Mouse (Mus musculus): ENCODE measurements around the gene Mybbp1a.
"Not testable (repeated sequence)": the region's sequence is repeated elsewhere in the genome, so short reads cannot be mapped to it uniquely, and the experiment has no call there.

Gene Mybbp1a

DNA sequence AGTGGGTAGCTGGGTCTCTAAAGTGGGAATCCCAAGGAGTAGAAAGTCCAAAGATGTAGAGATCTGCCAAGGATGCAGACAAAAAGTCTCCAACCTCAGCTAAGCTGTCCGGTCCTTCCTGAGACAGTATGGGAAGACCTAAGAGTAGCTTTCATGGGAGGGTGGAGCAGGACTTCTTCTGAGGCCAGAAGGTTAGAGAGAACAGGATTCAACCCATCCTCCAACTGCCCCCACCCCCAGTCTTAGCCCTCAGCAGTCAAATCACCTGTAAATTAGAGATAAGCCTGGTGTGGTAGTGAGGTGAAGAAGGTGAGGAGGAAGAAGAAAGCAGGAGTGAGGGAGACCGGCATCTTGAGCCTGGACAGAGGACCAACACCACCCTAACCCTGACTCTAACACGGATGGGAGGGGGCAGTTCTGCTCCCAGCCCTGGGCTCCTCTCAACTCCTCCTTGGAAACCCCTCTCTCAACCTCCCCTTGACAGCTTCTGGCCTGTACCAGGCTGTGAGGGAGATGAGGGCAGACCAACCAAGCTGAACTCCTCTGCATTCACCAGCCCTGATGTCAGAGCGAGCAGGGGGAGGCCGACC is 27.5 kb upstream of the Mybbp1a start:
- no peak for DNase-seq

GRCm38 (mm10) chr11:72415155-72415554 is 26.0 kb upstream of the Mybbp1a start:
- no peak for DNase-seq

DNA sequence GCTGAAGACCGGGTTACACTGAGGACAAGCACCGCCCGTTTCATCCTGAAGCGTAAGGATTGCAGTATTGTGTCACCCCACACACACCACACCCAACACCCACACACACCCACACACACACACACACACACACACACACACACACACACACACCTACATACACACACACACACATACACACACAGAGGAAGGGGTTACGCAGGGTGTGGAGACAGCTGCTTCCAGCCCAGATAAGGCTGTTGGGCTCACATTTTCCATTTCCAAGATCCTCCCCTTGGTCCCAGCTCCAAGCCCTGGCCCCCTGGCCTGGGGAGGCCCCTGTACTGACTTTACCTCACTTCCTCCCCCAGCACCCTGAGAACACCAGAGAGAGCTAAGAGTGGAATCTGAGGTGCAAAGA is 24.5 kb upstream of the Mybbp1a start:
- no peak for DNase-seq

DNA sequence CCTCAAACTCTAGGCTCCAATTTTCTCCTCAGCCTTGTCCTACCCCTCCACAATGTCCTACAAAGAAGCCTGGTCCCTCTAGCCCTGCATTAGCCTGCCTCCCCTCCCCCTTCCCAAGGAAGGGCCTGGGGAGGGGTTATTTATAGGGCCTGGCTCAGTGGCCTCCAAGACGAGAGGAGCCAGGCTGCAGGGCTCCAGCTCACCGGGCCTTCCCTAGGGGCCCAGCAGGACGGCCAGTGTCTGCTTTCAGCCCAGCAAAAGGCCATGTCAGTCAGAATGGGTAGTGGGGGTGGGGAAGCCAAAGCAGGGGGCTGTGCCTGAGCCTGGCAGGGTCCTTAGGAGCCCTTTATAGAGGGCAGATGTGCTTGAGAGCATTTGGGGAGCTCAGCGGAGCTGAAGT is 23.8 kb upstream of the Mybbp1a start:
- no peak for DNase-seq

GRCm38 (mm10) chr11:72418227-72418626 is 22.9 kb upstream of the Mybbp1a start:
- no peak for DNase-seq

DNA sequence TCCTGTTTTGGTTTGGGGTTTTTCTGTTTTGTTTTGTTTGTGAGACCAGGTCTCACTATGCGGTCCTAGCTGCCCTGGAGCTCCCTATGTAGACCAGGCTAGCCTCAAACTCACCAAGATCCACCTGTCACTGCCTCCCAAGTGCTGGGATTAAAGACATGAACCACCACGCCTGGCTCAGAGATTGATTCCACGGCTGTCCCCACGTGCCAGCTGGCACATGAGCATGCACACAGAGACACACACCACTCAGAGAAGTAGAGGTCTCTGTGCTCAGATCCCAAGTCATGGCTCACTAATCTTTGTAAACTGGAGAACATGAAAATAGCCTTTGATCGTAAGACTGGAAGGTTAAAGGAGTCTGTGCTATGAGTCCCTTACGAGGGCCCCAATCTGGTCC is 22.1 kb upstream of the Mybbp1a start:
- no peak for DNase-seq

- no peak for DNase-seq
These were observed 20.6 kb upstream of the Mybbp1a start for GRCm38 (mm10) chr11:72420460-72421122.

- DNase-seq: no peak
These were observed 19.5 kb upstream of the Mybbp1a start for GRCm38 (mm10) chr11:72421518-72422278.

DNA sequence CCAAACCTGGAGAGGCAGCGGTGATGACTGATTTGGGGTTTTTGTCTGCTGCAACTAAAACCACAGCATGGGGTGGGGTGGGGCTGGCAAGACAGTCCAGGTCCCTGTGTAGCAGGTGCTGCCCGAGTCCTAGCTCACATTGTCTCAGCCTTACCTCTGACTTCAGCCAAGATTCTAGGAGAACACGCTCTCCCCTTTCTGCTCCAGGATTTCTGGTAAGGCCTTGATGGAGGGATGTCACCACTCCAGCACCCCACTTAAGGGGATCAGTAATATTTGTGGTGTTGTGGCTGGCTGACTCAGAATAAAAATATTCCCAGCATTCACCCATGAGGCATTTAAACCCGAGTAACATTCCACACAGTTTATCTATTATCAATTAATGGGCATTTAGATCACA is 17.5 kb upstream of the Mybbp1a start:
- DNase-seq: no peak

DNA sequence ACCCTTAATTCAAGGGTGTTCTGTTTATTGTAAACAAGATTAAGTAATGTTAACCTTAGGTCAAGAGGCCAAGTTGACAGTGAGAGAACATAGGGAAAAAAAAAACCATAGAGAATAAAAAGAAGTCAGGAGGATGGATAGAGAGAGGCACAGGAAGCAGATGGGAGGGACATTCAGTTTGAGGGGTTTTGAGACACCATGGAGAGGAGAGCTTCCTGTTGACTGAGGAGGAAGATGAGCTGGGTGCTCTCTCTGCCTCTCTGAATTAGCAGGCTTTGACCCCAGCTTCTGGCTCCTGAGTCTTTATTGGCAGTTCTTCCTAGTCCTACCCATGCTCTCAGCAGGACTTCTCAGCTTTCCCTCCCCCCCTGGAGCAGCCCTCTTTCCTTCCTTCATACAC is 16.0 kb upstream of the Mybbp1a start:
- DNase-seq: no peak

DNA sequence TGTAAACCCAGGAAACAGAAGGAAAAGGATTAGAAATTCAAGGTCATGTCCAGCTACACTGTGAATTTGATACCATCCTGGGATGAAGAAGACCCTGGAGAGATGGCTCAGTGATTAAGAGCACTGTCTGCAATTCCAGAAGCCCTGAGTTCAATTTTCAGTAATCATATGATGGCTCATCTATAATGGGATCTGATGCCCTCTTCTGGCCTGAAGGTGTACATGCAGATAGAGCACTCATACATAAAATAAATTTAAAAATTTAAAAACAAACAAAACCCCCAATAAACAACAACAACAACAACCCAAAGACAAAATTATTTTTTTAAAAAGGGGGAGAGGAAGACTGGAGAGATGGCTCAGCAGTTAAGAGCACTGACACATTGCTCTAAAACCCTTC is 14.3 kb upstream of the Mybbp1a start:
- no peak for DNase-seq

- DNase-seq: peak; percentile 70
These were observed 12.5 kb upstream of the Mybbp1a start for GRCm38 (mm10) chr11:72428694-72429093.

DNA sequence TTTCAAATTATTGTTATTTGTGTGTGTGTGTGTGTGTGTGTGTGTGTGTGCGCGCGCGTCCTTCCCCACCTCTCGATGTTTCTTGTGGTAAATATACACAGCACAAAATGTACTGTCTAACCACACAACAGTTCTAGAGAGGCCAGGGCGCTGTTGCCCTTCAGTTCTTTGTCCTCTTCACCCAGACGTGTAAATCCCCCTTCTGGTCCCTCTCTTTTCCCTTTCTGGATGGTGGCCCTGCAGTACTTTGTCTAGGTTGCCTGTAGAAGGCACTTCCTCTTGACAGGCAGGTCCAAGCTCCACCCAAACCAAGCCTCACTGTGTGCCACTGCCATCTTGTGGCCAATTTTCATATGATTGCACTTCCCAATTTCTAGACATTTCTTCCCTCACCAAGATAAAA is 11.9 kb upstream of the Mybbp1a start:
- DNase-seq: peak; percentile 78

GRCm38 (mm10) chr11:72430311-72431068 is 10.7 kb upstream of the Mybbp1a start:
- not testable (repeated sequence) for DNase-seq

GRCm38 (mm10) chr11:72434963-72435693 is 6.0 kb upstream of the Mybbp1a start, which contains the start of gene Ggt6:
Gene Ggt6, plus strand, starts transcription at chr11:72435526.
- no peak for DNase-seq

DNA sequence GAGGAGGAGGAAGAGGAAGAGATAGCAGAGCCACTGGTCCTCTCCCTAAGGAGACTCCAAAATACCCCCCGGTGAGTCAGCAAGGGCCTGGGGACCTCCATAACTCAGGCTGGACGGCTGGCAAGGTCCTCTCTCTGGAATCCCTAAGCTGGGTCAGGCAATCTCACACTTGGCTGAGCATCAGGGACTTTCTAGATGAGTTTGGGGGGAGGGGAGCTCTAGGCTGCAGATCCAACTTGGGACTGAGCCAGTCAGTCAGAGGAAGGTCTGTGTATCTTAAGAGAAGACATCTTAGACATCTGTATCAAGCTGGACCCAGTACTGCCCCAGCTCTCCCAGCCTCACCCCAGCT is 5.5 kb upstream of the Mybbp1a start:
- DNase-seq: no peak

DNA sequence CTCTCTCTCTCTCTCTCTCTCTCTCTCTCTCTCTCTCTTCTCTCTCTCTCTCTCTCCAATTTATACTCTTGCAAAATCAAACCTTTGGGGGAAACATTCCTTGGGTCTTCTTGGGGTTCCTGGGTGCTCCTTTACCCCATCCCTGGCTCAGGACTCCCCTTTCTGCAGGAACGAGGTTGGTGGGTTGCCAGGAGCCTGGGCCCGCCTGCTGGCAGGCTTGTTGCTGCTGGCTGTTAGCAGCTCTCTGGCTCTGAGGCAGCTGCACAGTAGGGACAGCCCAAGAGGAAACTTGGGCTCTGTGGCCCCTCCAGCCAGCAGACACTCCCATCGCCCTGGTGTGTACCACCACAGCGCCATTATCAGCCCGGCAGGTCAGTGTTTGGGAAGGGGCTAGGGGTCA is 4.9 kb upstream of the Mybbp1a start:
- DNase-seq: no peak

DNA sequence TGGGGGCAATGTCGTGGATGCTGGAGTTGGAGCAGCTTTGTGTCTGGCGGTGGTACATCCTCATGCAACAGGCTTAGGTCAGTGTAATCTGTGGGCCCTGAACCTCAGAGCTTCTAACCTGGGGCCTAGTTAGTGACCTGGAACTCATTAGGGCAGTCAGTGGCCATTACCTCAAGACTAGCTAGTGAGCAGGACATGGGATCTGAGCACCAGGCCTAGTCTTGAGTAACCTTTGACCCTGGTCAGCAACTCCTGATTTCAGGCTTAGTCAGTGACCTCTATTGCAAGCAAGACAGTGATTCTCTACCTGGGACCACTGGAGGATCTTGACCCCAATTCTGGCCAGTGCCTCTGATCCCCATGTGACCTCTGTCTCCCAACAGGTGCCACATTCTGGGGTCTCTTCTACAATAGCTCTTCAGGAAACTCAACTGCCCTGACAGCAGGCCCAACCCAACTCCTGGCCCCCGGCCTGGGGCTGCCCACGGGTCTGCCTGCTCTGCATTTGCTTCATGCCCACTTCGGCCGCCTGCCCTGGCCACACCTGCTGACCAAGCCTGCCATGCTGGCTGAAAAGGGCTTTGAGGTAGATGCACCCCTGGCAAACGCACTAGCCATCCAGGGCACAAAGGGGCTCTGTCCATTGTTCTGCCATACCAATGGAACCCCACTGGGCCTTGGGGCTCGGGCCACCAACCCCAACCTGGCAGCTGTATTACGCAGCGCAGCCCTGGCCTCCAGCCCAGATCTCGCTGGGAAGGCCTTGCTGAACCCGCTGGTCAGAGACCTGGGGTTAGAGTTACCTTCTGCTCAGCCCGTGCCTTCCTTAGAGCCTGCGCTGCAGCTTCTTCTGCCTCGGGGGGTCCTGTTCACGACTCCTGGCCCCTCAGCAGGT is 4.2 kb upstream of the Mybbp1a start:
- no peak for DNase-seq

- no peak for DNase-seq
These were observed 2.7 kb upstream of the Mybbp1a start for GRCm38 (mm10) chr11:72438411-72438810.

GRCm38 (mm10) chr11:72440597-72440964 is 574 bp upstream of the Mybbp1a start:
- not testable (repeated sequence) for DNase-seq

DNA sequence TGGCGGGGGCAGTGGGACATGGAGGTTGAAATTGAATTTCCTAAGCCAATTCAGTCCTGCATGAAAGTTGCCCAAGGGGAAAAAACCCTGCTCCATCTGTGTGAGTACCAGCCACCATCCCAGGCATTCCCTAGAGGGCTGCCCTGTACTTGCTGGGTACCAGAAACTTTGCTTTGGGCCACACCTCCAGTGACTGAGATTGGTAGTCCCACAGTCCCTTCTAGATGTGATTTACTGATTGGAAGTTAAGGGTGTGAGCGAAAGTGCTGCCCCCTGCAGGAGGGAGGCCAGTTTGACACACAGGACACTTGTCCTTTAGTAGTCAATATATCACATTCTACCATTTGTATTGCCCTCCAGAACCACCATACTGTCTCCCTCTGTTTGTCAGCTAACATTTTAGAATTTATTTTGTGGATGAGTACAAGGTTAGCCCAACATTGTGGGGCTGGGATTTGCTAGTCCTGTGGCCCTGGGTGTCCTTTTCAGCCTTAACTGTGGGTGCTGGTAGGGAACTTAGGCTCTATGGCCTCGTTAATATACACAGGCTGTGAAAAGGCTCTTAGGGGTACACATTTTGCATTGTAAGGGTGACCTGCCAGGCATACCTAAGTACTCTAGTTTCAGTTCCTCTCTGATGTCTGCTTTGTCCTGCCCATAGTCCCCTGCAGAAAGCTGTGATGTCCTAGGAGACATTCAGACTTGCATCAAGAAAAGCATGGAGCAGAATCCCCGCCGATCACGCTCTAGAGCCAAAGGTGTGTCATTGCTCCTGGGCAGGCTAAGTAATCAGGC is 5.4 kb downstream of the Mybbp1a start:
- no peak for DNase-seq
